Mouse (Mus musculus) layer of hippocampus, adult 2 months (tissue): ENCODE measurements around the gene Coro2b. TPM values are rescaled to one million over a fixed set of nuclear protein-coding genes. Genes with fewer than 3 reads are reported as not detected.
A peak's percentile ranks its signal among the peaks of the same experiment; 100 is the strongest.
"Not testable (repeated sequence)": the region's sequence is repeated elsewhere in the genome, so short reads cannot be mapped to it uniquely, and the experiment has no call there.

Experiments used
- DNase-seq, 2 experiments: peaks; one replicate each; pipeline ENCODE4 v3.0.0; 2022; ENCODE audit warnings: low spot score in 2 of 2
- H3K27ac ChIP-seq: fragments of 200-600 bp; 2 replicates; pipeline ENCODE4 v1.8.1; 2022
- H3K4me3 ChIP-seq: fragments of 200-600 bp; 2 replicates; pipeline ENCODE4 v1.8.1; 2022; ENCODE audit warnings: mild to moderate bottlenecking
- CTCF ChIP-seq: fragments of 200-600 bp; conservative IDR thresholded peaks from 2 replicates; pipeline ENCODE4 v1.8.1; 2022; ENCODE audit warnings: antibody characterized with exemption, mild to moderate bottlenecking, moderate library complexity
- total RNA-seq, 2 experiments: library from RNA; stranded (reverse); gene quantifications; 2 replicates each; pipeline ENCODE4 v1.2.3; 2021

Gene Coro2b
- total RNA-seq, 2 experiments from 2014 or later = 226 to 243 TPM

DNA sequence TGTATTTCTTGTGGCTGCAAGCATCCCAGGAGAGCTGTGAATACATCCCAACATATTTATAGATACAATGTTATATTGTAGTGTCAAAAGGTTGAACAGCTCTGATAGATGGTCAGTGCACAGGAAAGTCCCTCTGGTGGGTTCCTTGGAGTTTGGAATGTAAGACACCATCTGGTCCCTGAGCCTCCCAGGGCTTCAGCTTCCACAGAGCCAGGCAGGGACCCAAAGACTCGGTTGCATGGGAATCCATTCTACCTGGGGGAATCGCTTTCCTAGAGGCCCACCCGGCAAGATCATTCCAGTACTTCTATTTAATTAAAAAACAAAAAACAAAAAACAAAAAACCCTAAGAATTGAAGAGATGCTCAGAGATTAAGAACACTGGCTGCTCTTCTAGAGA, 78.4 kb downstream of the Coro2b start:
- TF ChIP-seq CTCF = no peak
- DNase-seq = no peak
- peak overlapping the region; percentile 29; the same call in 1 of the 2 replicates for H3K27ac ChIP-seq
- no peak overlapping the region for H3K4me3 ChIP-seq

DNA sequence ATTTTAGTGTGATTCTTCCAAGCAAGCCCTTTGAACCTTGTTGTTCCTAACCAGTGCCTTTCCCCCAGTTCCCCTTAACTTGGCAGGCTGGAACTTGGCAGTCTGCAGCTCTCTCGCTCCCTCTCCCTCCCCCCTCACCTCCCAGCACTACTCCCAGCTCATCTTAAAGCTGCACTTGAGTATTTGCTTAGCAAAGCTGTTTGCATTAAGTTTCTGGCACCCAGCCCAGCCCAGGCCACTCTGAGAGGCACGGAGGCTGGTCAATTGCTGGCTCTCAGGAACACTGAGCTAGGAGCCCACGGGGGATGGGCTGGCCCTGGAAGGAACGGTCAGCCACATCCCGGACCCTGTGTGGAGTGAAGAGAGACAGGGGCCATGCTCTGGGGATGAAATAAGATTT, 80.8 kb downstream of the Coro2b start:
- no peak for TF ChIP-seq CTCF
- Histone ChIP-seq H3K27ac (peak overlapping the region; percentile 68), H3K4me3 (no peak overlapping the region)
- DNase-seq = peak; percentile 38 to 53

GRCm38 (mm10) chr9:62455210-62455969, 81.5 kb downstream of the Coro2b start:
- TF ChIP-seq CTCF = no peak
- Histone ChIP-seq H3K27ac (peak overlapping the region; percentile 68), H3K4me3 (no peak overlapping the region)
- no peak for DNase-seq

DNA sequence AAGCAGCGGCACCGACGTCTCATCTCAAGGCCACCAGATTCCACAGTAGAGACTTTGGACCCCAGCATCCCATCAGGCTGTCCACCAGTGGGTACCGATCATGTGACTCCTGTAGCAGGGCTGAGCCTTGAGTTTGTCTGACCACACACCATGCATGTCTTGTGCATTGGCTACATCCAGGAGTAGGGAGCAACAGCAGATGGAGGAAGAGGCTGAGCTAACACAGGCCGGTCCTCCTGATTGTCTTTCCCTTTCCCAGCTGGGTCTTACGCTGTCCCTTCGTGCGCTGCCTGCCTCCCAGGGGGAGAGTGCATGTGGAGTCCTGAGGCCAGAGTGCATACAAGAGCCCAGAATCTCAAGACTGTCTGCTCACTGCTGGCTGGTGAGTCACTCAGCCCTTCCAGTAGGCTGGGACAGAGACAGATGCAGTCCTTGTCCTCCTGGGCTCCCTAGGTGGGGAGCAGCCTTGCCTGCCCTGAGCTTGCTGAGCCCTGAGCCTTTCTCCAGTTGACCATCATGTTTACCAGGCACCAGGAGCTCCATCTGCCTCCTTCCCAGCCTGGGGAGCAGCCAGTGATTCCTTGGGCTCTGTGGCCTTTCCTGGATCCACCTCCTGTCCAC, 84.4 kb downstream of the Coro2b start:
- no peak for DNase-seq
- Histone ChIP-seq H3K4me3 (no peak overlapping the region), H3K27ac (peak overlapping the region; percentile 90)
- TF ChIP-seq CTCF = no peak

- peak overlapping the region; percentile 90 for H3K27ac ChIP-seq
- no peak overlapping the region for H3K4me3 ChIP-seq
- no peak for TF ChIP-seq CTCF
- DNase-seq = no peak
These were observed 85.1 kb downstream of the Coro2b start for GRCm38 (mm10) chr9:62451585-62452372.

GRCm38 (mm10) chr9:62450862-62451261, 86.0 kb downstream of the Coro2b start:
- H3K4me3 ChIP-seq = no peak overlapping the region
- TF ChIP-seq CTCF = no peak
- peak overlapping the region; percentile 90 for H3K27ac ChIP-seq
- no peak for DNase-seq

GRCm38 (mm10) chr9:62450355-62450754, 86.5 kb downstream of the Coro2b start:
- TF ChIP-seq CTCF = no peak
- no peak for DNase-seq
- Histone ChIP-seq H3K27ac (peak overlapping the region; percentile 90), H3K4me3 (no peak overlapping the region)

- H3K27ac ChIP-seq, DNase-seq: not testable (repeated sequence)
These were observed 89.5 kb downstream of the Coro2b start for GRCm38 (mm10) chr9:62447337-62447736.

GRCm38 (mm10) chr9:62438755-62439101, 98.1 kb downstream of the Coro2b start:
- no peak overlapping the region for H3K4me3 ChIP-seq
- peak overlapping the region; percentile 93 for H3K27ac ChIP-seq
- no peak for TF ChIP-seq CTCF
- DNase-seq = peak in 1 of 2 experiments; percentile 63

More at GRCm38 (mm10) chr9:62447337-62447736, 89.5 kb downstream of the Coro2b start:
- H3K4me3 ChIP-seq = not testable (repeated sequence)

GRCm38 (mm10) chr9:62438085-62438754, 98.6 kb downstream of the Coro2b start:
- Histone ChIP-seq H3K27ac (peak overlapping the region; percentile 93), H3K4me3 (no peak overlapping the region)
- DNase-seq = no peak
- no peak for TF ChIP-seq CTCF

- H3K27ac ChIP-seq = peak overlapping the region; percentile 93
- DNase-seq = no peak
- no peak overlapping the region for H3K4me3 ChIP-seq
- peak; percentile 21 for TF ChIP-seq CTCF
These were observed 99.4 kb downstream of the Coro2b start for GRCm38 (mm10) chr9:62437446-62437845.

GRCm38 (mm10) chr9:62435613-62436318, 101.1 kb downstream of the Coro2b start:
- DNase-seq = peak; percentile 63 to 78
- peak overlapping the region; percentile 93 for H3K27ac ChIP-seq
- H3K4me3 ChIP-seq = no peak overlapping the region
- no peak for TF ChIP-seq CTCF
